Mouse (Mus musculus) MEL (cell line): Measurements from ENCODE around the gene Fam53b. TPM values are rescaled to one million over a fixed set of nuclear protein-coding genes. Genes with fewer than 3 reads are reported as not detected.

ENCODE experiments used
- DNase-seq: peaks from one replicate; pipeline ENCODE4 v3.0.0; 2011; ENCODE audit warnings: low read depth, low spot score
- H3K27ac ChIP-seq: 2 replicates; pipeline ENCODE4 v1.5.1; 2012; ENCODE audit warnings: low read depth, mild to moderate bottlenecking, control low read depth, low read length, moderate library complexity; ENCODE audit not compliant: control insufficient read depth
- H3K27me3 ChIP-seq, 2 experiments: fragments of 150-350 bp in 1 of 2; sonication (generic) in 1 of 2; 2 replicates each; pipeline ENCODE4 v1.6.1; 2012; ENCODE audit warnings: low read length in 2 of 2, mild to moderate bottlenecking in 2 of 2, improper control_type of control experiment in 1 of 2, moderate library complexity in 1 of 2; ENCODE audit not compliant: insufficient read depth in 2 of 2, control insufficient read depth in 1 of 2
- H3K36me3 ChIP-seq, 2 experiments: 2 replicates each; pipeline ENCODE4 v1.6.1; 2012 to 2014; ENCODE audit warnings: low read length in 2 of 2, improper control_type of control experiment in 1 of 2, inconsistent platforms in 1 of 2, mild to moderate bottlenecking in 1 of 2; ENCODE audit not compliant: insufficient read depth in 2 of 2, control insufficient read depth in 1 of 2
- H3K4me1 ChIP-seq, 2 experiments: fragments of 150-350 bp in 1 of 2; sonication (generic) in 1 of 2; 2 replicates each; pipeline ENCODE4 v1.6.1; 2012; ENCODE audit warnings: low read length in 2 of 2, improper control_type of control experiment in 1 of 2, mild to moderate bottlenecking in 1 of 2; ENCODE audit not compliant: insufficient read depth in 2 of 2, control insufficient read depth in 1 of 2
- H3K4me3 ChIP-seq, 2 experiments: fragments of 150-350 bp in 1 of 2; sonication (generic) in 1 of 2; 2 replicates each; pipeline ENCODE4 v1.5.1; 2012; ENCODE audit warnings: low read depth in 2 of 2, low read length in 2 of 2, mild to moderate bottlenecking in 2 of 2, moderate library complexity in 2 of 2, control low read depth in 1 of 2, improper control_type of control experiment in 1 of 2; ENCODE audit not compliant: control insufficient read depth in 1 of 2, insufficient read depth in 1 of 2
- H3K79me2 ChIP-seq: 2 replicates; pipeline ENCODE4 v1.6.1; 2012; ENCODE audit warnings: mild to moderate bottlenecking, low read length, moderate library complexity; ENCODE audit not compliant: control insufficient read depth, poor library complexity, insufficient read depth
- H3K9ac ChIP-seq: 2 replicates; pipeline ENCODE4 v1.6.1; 2012; ENCODE audit warnings: low read depth, mild to moderate bottlenecking, control low read depth, low read length, moderate library complexity; ENCODE audit not compliant: control insufficient read depth, poor library complexity, severe bottlenecking
- H3K9me3 ChIP-seq: fragments of 150-350 bp; sonication (generic); replicated peaks from 2 replicates; pipeline ENCODE4 v1.6.1; 2012; ENCODE audit warnings: mild to moderate bottlenecking, low read length, improper control_type of control experiment, moderate library complexity; ENCODE audit not compliant: insufficient read depth
- BHLHE40 ChIP-seq: IDR thresholded peaks from 2 replicates; pipeline ENCODE4 v1.6.1; 2012; ENCODE audit warnings: low read depth, mild to moderate bottlenecking, inconsistent platforms, low read length, improper control_type of control experiment, borderline replicate concordance
- CHD2 ChIP-seq: IDR thresholded peaks from 2 replicates; pipeline ENCODE4 v1.6.1; 2011; ENCODE audit warnings: low read length, improper control_type of control experiment
- CTCF ChIP-seq, 3 experiments: IDR thresholded peaks in 2 of 3; conservative IDR thresholded peaks in 1 of 3; 2 replicates each; pipeline ENCODE4 v1.5.1; 2011 to 2012; ENCODE audit warnings: low read length in 3 of 3, low read depth in 2 of 3, mild to moderate bottlenecking in 2 of 3, improper control_type of control experiment in 1 of 3, inconsistent platforms in 1 of 3, mixed read lengths in 1 of 3, moderate library complexity in 1 of 3; ENCODE audit not compliant: control insufficient read depth in 1 of 3, insufficient read depth in 1 of 3, poor library complexity in 1 of 3, severe bottlenecking in 1 of 3
- EP300 ChIP-seq, 2 experiments: IDR thresholded peaks; 2 replicates each; pipeline ENCODE4 v1.6.1; 2011; ENCODE audit warnings: improper control_type of control experiment in 2 of 2, low read length in 2 of 2, low read depth in 1 of 2, mild to moderate bottlenecking in 1 of 2
- ETS1 ChIP-seq: IDR thresholded peaks from 2 replicates; pipeline ENCODE4 v1.6.1; 2012; ENCODE audit warnings: low read depth, mild to moderate bottlenecking, inconsistent platforms, low read length, improper control_type of control experiment, moderate library complexity
- GATA1 ChIP-seq: IDR thresholded peaks from 2 replicates; pipeline ENCODE4 v1.6.1; 2011; ENCODE audit warnings: low read depth, low read length, improper control_type of control experiment
- JUND ChIP-seq: IDR thresholded peaks from 2 replicates; pipeline ENCODE4 v1.6.1; 2011; ENCODE audit warnings: low read depth, mild to moderate bottlenecking, improper control_type of control experiment, low read length
- KAT2A ChIP-seq: conservative IDR thresholded peaks from 2 replicates; pipeline ENCODE4 v1.6.1; 2012; ENCODE audit warnings: low read depth, low read length, improper control_type of control experiment, inconsistent platforms
- MAX ChIP-seq: IDR thresholded peaks from 2 replicates; pipeline ENCODE4 v1.6.1; 2011; ENCODE audit warnings: low read length, improper control_type of control experiment
- MAZ ChIP-seq: IDR thresholded peaks from 2 replicates; pipeline ENCODE4 v1.6.1; 2012; ENCODE audit warnings: low read depth, mild to moderate bottlenecking, inconsistent platforms, low read length, improper control_type of control experiment
- MXI1 ChIP-seq: IDR thresholded peaks from 2 replicates; pipeline ENCODE4 v1.6.1; 2011; ENCODE audit warnings: mild to moderate bottlenecking, low read depth, low read length, improper control_type of control experiment
- NRF1 ChIP-seq: IDR thresholded peaks from 2 replicates; pipeline ENCODE4 v1.6.1; 2014; ENCODE audit warnings: low read depth, mild to moderate bottlenecking, inconsistent platforms, low read length, improper control_type of control experiment, moderate library complexity; ENCODE audit not compliant: poor library complexity, insufficient read depth, severe bottlenecking
- POLR2AphosphoS5 ChIP-seq: IDR thresholded peaks from 2 replicates; pipeline ENCODE4 v1.6.1; 2012; ENCODE audit warnings: low read depth, borderline replicate concordance, mild to moderate bottlenecking, inconsistent platforms, low read length, moderate library complexity, mixed read lengths
- RCOR1 ChIP-seq: IDR thresholded peaks from 2 replicates; pipeline ENCODE4 v1.6.1; 2012; ENCODE audit warnings: low read depth, mild to moderate bottlenecking, inconsistent platforms, low read length, improper control_type of control experiment
- SIN3A ChIP-seq: IDR thresholded peaks from 2 replicates; pipeline ENCODE4 v1.6.1; 2012; ENCODE audit warnings: low read length, improper control_type of control experiment, inconsistent platforms
- SMC3 ChIP-seq: IDR thresholded peaks from 2 replicates; pipeline ENCODE4 v1.6.1; 2011; ENCODE audit warnings: low read depth, low read length, improper control_type of control experiment
- TAL1 ChIP-seq: IDR thresholded peaks from 2 replicates; pipeline ENCODE4 v1.6.1; 2012; ENCODE audit warnings: mild to moderate bottlenecking, inconsistent platforms, low read length, moderate library complexity, mixed read lengths
- TCF12 ChIP-seq: IDR thresholded peaks from 2 replicates; pipeline ENCODE4 v1.6.1; 2014; ENCODE audit warnings: low read depth, mild to moderate bottlenecking, inconsistent platforms, low read length, improper control_type of control experiment, moderate library complexity
- UBTF ChIP-seq: IDR thresholded peaks from 2 replicates; pipeline ENCODE4 v1.6.1; 2012; ENCODE audit warnings: low read depth, mild to moderate bottlenecking, inconsistent platforms, low read length, improper control_type of control experiment, moderate library complexity, borderline replicate concordance; ENCODE audit not compliant: insufficient read depth
- USF1 ChIP-seq: IDR thresholded peaks from 2 replicates; pipeline ENCODE4 v1.6.1; 2014; ENCODE audit warnings: low read depth, mild to moderate bottlenecking, inconsistent platforms, low read length, improper control_type of control experiment, moderate library complexity
- USF2 ChIP-seq, 2 experiments: IDR thresholded peaks; 2 replicates each; pipeline ENCODE4 v1.6.1; 2011 to 2012; ENCODE audit warnings: improper control_type of control experiment in 2 of 2, low read length in 2 of 2, borderline replicate concordance in 1 of 2, inconsistent platforms in 1 of 2, low read depth in 1 of 2, mild to moderate bottlenecking in 1 of 2; ENCODE audit not compliant: insufficient read depth in 1 of 2
- ZKSCAN1 ChIP-seq: IDR thresholded peaks from 2 replicates; pipeline ENCODE4 v1.6.1; 2012; ENCODE audit warnings: low read depth, mild to moderate bottlenecking, inconsistent platforms, low read length, improper control_type of control experiment, moderate library complexity
- ZMIZ1 ChIP-seq: IDR thresholded peaks from 2 replicates; pipeline ENCODE4 v1.6.1; 2012; ENCODE audit warnings: low read depth, mild to moderate bottlenecking, inconsistent platforms, low read length, improper control_type of control experiment, moderate library complexity
- polyA plus RNA-seq, 2 experiments: library from polyadenylated mRNA; stranded (reverse) in 1 of 2; unstranded in 1 of 2; fragments of >175 nt in 1 of 2; fragments of >200 nt in 1 of 2; gene quantifications; 2 replicates each; pipeline versions ENCODE4 v1.2.1 to v1.2.4; 2012; ENCODE audit warnings: low replicate concordance in 2 of 2, low read depth in 1 of 2; ENCODE audit not compliant: insufficient read length in 2 of 2, insufficient read depth in 1 of 2, missing spikeins in 1 of 2
- total RNA-seq: library from RNA; depleted of rRNA; stranded (reverse); fragments of 300-350 nt; gene quantifications from 2 replicates; pipeline ENCODE4 v1.2.3, GENCODE M21; 2012

Gene Fam53b
- total and polyA plus RNA-seq, 3 experiments, result 7.9 to 15.4 TPM; not detected in 1

- H3K27me3 ChIP-seq, result no peaks in the 10 kb centered on the region
- peaks cover 8 to 19% of the 10 kb centered on the region in 2 experiments for H3K4me1 ChIP-seq
- no peaks in the 10 kb centered on the region for H3K9me3 ChIP-seq
- no peaks in the 10 kb centered on the region for H3K79me2 ChIP-seq
- 0 out of 2 replicates have a peak overlapping the region, but pooled peaks have one; percentile 3 for H3K27ac ChIP-seq
- TF ChIP-seq SMC3 (no peak), MAX (peak; percentile 43; the same call in 1 of the 2 replicates), TAL1 (peak; percentile 78), BHLHE40 (no peak), ZMIZ1 (no peak), EP300 (IDR thresholded peaks at IDR 0.05; ENCODE audit: low read depth in 1 of 2, low read length in 2 of 2) (peak; percentile 50 to 65; a peak in 3 of 4 replicates), MAZ (no peak), GATA1 (peak; percentile 61), USF2 (IDR thresholded peaks at IDR 0.05; ENCODE audit: borderline replicate concordance in 1 of 2, insufficient read depth in 1 of 2, low read depth in 1 of 2, low read length in 2 of 2) (no peak), TCF12 (peak; percentile 81), UBTF (no peak), ZKSCAN1 (no peak), SIN3A (peak; percentile 34; the same call in 1 of the 2 replicates), CTCF (IDR thresholded peaks at IDR 0.05 in 2 of 3, conservative IDR thresholded peaks at IDR 0.05 in 1 of 3; ENCODE audit: control insufficient read depth in 1 of 3, insufficient read depth in 1 of 3, low read depth in 2 of 3, low read length in 3 of 3, poor library complexity in 1 of 3, severe bottlenecking in 1 of 3) (no peak), MXI1 (no peak; the same call in 1 of the 2 replicates), NRF1 (no peak), USF1 (peak; percentile 73), ETS1 (peak; percentile 47)
- TF ChIP-seq, all 39 proteins: peak for 8
- H3K36me3 ChIP-seq, result peaks cover 0 to 11% of the 10 kb centered on the region in 2 experiments
- no peak overlapping the region for H3K9ac ChIP-seq
- DNase-seq, result peak; percentile 73
- H3K4me3 ChIP-seq, result no peak overlapping the region
These were observed 41.2 kb downstream of the Fam53b start for GRCm38 (mm10) chr7:132772440-132772839.

- Histone ChIP-seq H3K79me2 (no peaks in the 10 kb centered on the region), H3K4me3 (no peak overlapping the region), H3K27me3 (no peaks in the 10 kb centered on the region), H3K4me1 (peaks cover 25 to 36% of the 10 kb centered on the region in 2 experiments), H3K27ac (no peak overlapping the region), H3K9ac (no peak overlapping the region), H3K36me3 (peaks cover 0 to 27% of the 10 kb centered on the region in 2 experiments), H3K9me3 (no peaks in the 10 kb centered on the region)
- TF ChIP-seq SIN3A (no peak), KAT2A (no peak), JUND (no peak), POLR2AphosphoS5 (no peak), SMC3 (no peak), CHD2 (no peak), MAX (no peak), RCOR1 (no peak)
- DNase-seq, result no peak
These were observed 45.0 kb downstream of the Fam53b start for GRCm38 (mm10) chr7:132768498-132769344.
